8 mouse cellular contexts compared by ENCODE assay signal in genomic region chr5:147188571-147188975, GRCm38 (mm10). TPM values are rescaled to one million over a fixed set of nuclear protein-coding genes. Genes with fewer than 3 reads are reported as not detected.
DNase-seq lines count a peak whose midpoint lies in the region; ATAC-seq and TF ChIP-seq lines count a peak whose summit lies in the region.

Gene Gsx1 (plus strand): TSS chr5:147188696.

- WGBS in cerebellum, adult 2 months = 1% methylated on average over 37 of the region's 37 CpGs
- WGBS in hindbrain, postnatal 0 days = 0% methylated on average over 33 of the region's 37 CpGs

- peaks cover 21% of the 10 kb centered on the region for H3K4me1 ChIP-seq in cerebellum, adult 2 months (ENCODE audit: control insufficient read depth, insufficient read depth, low read length)
- H3K4me1 ChIP-seq in hindbrain, postnatal 0 days (ENCODE audit: insufficient read depth, low read length) = peaks cover 6% of the 10 kb centered on the region; the same call in 1 of the 2 replicates
- peaks cover 41% of the 10 kb centered on the region for H3K4me1 ChIP-seq in megakaryocyte, embryonic 14.5 days

- 0 out of 2 replicates have a peak within 1 kb of the TSS, but pooled peaks have one; percentile 0 for H3K9ac ChIP-seq in hindbrain, postnatal 0 days (replicated peaks; ENCODE audit: low read length)

- peaks cover 20% of the 10 kb centered on the region; the same call in 1 of the 2 replicates for H3K27me3 ChIP-seq in cerebellum, adult 2 months (ENCODE audit: control insufficient read depth, insufficient read depth, low read length)
- peaks cover 67% of the 10 kb centered on the region for H3K27me3 ChIP-seq in hindbrain, postnatal 0 days (ENCODE audit: insufficient read depth, low read length)
- H3K27me3 ChIP-seq in megakaryocyte, embryonic 14.5 days (replicated peaks) = peaks cover 93% of the 10 kb centered on the region

- H3K9me3 ChIP-seq in hindbrain, postnatal 0 days (ENCODE audit: low read length) = 0 out of 2 replicates have a peak, but pooled peaks cover 2% of the 10 kb centered on the region
- H3K9me3 ChIP-seq in megakaryocyte, embryonic 14.5 days = peaks cover 6% of the 10 kb centered on the region

- H3K4me2 ChIP-seq in hindbrain, postnatal 0 days (ENCODE audit: low read depth, low read length) = peak within 1 kb of the TSS; percentile 54

- intact Hi-C loops in left cerebral cortex, postnatal 36 days (cut with DNase I) = loop anchor here (5.0 kb wide), 3 partner anchors 84 to 534 kb away; partner anchors contain the start of gene Cdx2

- H3K36me3 ChIP-seq in hindbrain, postnatal 0 days (ENCODE audit: insufficient read depth, low read length) = no peaks in the 10 kb centered on the region
- no peaks in the 10 kb centered on the region for H3K36me3 ChIP-seq in megakaryocyte, embryonic 14.5 days (replicated peaks; ENCODE audit: low read length)

- peak within 1 kb of the TSS; percentile 51 for H3K4me3 ChIP-seq in cerebellum, adult 2 months (replicated peaks; ENCODE audit: insufficient read depth, low read depth, low read length)
- H3K4me3 ChIP-seq in hindbrain, postnatal 0 days (ENCODE audit: low read length) = peak within 1 kb of the TSS; percentile 35
- peak within 1 kb of the TSS; percentile 90 for H3K4me3 ChIP-seq in megakaryocyte, embryonic 14.5 days (replicated peaks)

- ATAC-seq in hindbrain, postnatal 0 days = peak; percentile 62; the same call in 1 of the 2 replicates

- DNase-seq in heart, adult 18-20 months = peak; percentile 55 to 69
- DNase-seq in heart, adult 11 months = no peak
- DNase-seq in cerebellum, adult 2 months = peak; percentile 40 to 65
- DNase-seq in forelimb bud, embryonic 11.5 days (ENCODE audit: low read depth, low spot score) = peak; percentile 68
- peak; percentile 81 for DNase-seq in hindbrain, postnatal 0 days (ENCODE audit: low spot score)
- peak; percentile 27 to 32 for DNase-seq in left cerebral cortex, postnatal 36 days (ENCODE audit: low spot score in 2 of 2)
- DNase-seq in right cerebral cortex, postnatal 14 days = peak; percentile 45

- TF ChIP-seq POLR2A in cerebellum, adult 2 months (IDR thresholded peaks at IDR 0.05; ENCODE audit: borderline replicate concordance, insufficient read depth, low read length) = no peak

- TF ChIP-seq CTCF in cerebellum, adult 2 months (IDR thresholded peaks at IDR 0.05; ENCODE audit: borderline replicate concordance, insufficient read depth, low read depth, low read length) = no peak
- TF ChIP-seq CTCF in hindbrain, postnatal 0 days (IDR thresholded peaks at IDR 0.05; ENCODE audit: low read depth) = no peak

- H3K27ac ChIP-seq in cerebellum, adult 2 months (ENCODE audit: insufficient read depth, low read length) = no peak within 1 kb of the TSS
- H3K27ac ChIP-seq in hindbrain, postnatal 0 days = no peak within 1 kb of the TSS

RNA-seq across cellular contexts. Expression of gene Gsx1, which starts in this region (rescaled TPM):
- not detected for total RNA-seq in heart, adult 18-20 months (2021)
- 0.48 and 0.51 TPM in 2 replicates for polyA plus RNA-seq in cerebellum, adult 2 months (2012; rRNA removed)
- 5.7 and 6.1 TPM in 2 replicates for total RNA-seq in hindbrain, postnatal 0 days (2014; rRNA removed)
- polyA plus RNA-seq in hindbrain, postnatal 0 days (2015; fragmentation: Nextera tagmentation; extraction: Ambion mirVana) = 1.9 TPM in 2 replicates
- under 1 TPM; 0.17 to 0.52 TPM for total RNA-seq in left cerebral cortex, postnatal 36 days (2021)
- polyA plus RNA-seq in megakaryocyte, embryonic 14.5 days (2012; ENCODE audit: insufficient read depth, low replicate concordance) = not detected in 2 replicates

Comparison
In these comparisons a context has a peak if more than half of its experiments do, and no peak if none do; other contexts are left out.
1. Peak in DNase-seq in heart, adult 18-20 months; RNA of the gene not detected or under 1 TPM.
2. Peak in DNase-seq and H3K4me3 ChIP-seq in cerebellum, adult 2 months; RNA of the gene not detected or under 1 TPM.
3. Peak in DNase-seq in left cerebral cortex, postnatal 36 days; RNA of the gene not detected or under 1 TPM.
4. H3K4me3 ChIP-seq: peak in every context shown above with its lines; median percentile 90 in megakaryocyte, embryonic 14.5 days; 51 in cerebellum, adult 2 months; 35 in hindbrain, postnatal 0 days.